Mouse (Mus musculus) midbrain, embryonic 16.5 days (tissue): ENCODE measurements at regions not wholly inside any gene's neighbourhood (a gene's known extent, or its start where the extent isn't known, plus 50 kb on each side); places are given as distances from the start of the nearest gene placed in this dataset.

ENCODE experiments used
- ATAC-seq: fragments of 200-750 bp; cut with Nextera tagmentation; 2 replicates; pipeline ENCODE4 v1.8.0; 2017; ENCODE audit warnings: moderate TSS enrichment
- H3K27ac ChIP-seq: fragments of 300-500 bp; sonication (generic); 2 replicates; pipeline ENCODE4 v1.5.1; 2014; ENCODE audit warnings: mild to moderate bottlenecking, low read length, mixed read lengths
- H3K27me3 ChIP-seq: fragments of 300-500 bp; sonication (generic); 2 replicates; pipeline ENCODE4 v1.6.1; 2014; ENCODE audit warnings: low read depth, low read length, mixed read lengths; ENCODE audit not compliant: control insufficient read depth, insufficient read depth
- H3K36me3 ChIP-seq: fragments of 300-500 bp; sonication (generic); 2 replicates; pipeline ENCODE4 v1.6.1; 2014; ENCODE audit warnings: mild to moderate bottlenecking, low read length, moderate library complexity, mixed read lengths; ENCODE audit not compliant: control insufficient read depth, insufficient read depth
- H3K4me1 ChIP-seq: fragments of 300-500 bp; sonication (generic); 2 replicates; pipeline ENCODE4 v1.6.1; 2014; ENCODE audit warnings: mild to moderate bottlenecking, low read length, mixed read lengths; ENCODE audit not compliant: control insufficient read depth, insufficient read depth
- H3K4me2 ChIP-seq: fragments of 300-500 bp; sonication (generic); 2 replicates; pipeline ENCODE4 v1.6.1; 2014; ENCODE audit warnings: mild to moderate bottlenecking, low read length, mixed read lengths
- H3K4me3 ChIP-seq: fragments of 300-500 bp; sonication (generic); 2 replicates; pipeline ENCODE4 v1.5.1; 2014; ENCODE audit warnings: low read depth, mild to moderate bottlenecking, low read length, moderate library complexity, mixed read lengths
- H3K9ac ChIP-seq: fragments of 300-500 bp; sonication (generic); 2 replicates; pipeline ENCODE4 v1.6.1; 2014; ENCODE audit warnings: low read depth, low read length, mixed read lengths
- H3K9me3 ChIP-seq: fragments of 300-500 bp; sonication (generic); replicated peaks from 2 replicates; pipeline ENCODE4 v1.6.1; 2014; ENCODE audit warnings: mild to moderate bottlenecking, low read length, mixed read lengths; ENCODE audit not compliant: control insufficient read depth, poor library complexity, severe bottlenecking
- WGBS: fragments of 180-500 bp; shearing (Covaris S2); extraction: QIAGEN DNeasy Blood & Tissue Kit; methylation state at CpG from one replicate; pipeline ENCODE4 v1.1.7; 2014; 5-methylcytosine and 5-hydroxymethylcytosine counted together

GRCm38 (mm10) chr12:17493810-17494209, 50.8 kb upstream of the Odc1 start:
- H3K4me1 ChIP-seq = 0 out of 2 replicates have a peak, but pooled peaks cover 3% of the 10 kb centered on the region
- WGBS = 71% methylated on average over 3 of the region's 3 CpGs
- H3K9me3 ChIP-seq = no peaks in the 10 kb centered on the region
- H3K4me2 ChIP-seq = no peak overlapping the region
- no peak overlapping the region for H3K27ac ChIP-seq
- H3K9ac ChIP-seq = no peak overlapping the region
- ATAC-seq = no peak
- H3K4me3 ChIP-seq = no peak overlapping the region
- no peaks in the 10 kb centered on the region for H3K27me3 ChIP-seq
- H3K36me3 ChIP-seq = no peaks in the 10 kb centered on the region
